Mouse (Mus musculus): ENCODE data around the gene Tbc1d30.

GRCm38 (mm10) chr10:121314186-121314585 lies 36.9 kb downstream of the Tbc1d30 start:
- TF ChIP-seq FLI1 (IDR thresholded peaks at IDR 0.05; ENCODE audit: low read length) (no peak), GATA1 (IDR thresholded peaks at IDR 0.05; ENCODE audit: borderline replicate concordance, low read length) (no peak)
